Mouse (Mus musculus): ENCODE measurements around the gene Lpcat4.
A peak's percentile ranks its signal among the peaks of the same experiment; 100 is the strongest.

DNA sequence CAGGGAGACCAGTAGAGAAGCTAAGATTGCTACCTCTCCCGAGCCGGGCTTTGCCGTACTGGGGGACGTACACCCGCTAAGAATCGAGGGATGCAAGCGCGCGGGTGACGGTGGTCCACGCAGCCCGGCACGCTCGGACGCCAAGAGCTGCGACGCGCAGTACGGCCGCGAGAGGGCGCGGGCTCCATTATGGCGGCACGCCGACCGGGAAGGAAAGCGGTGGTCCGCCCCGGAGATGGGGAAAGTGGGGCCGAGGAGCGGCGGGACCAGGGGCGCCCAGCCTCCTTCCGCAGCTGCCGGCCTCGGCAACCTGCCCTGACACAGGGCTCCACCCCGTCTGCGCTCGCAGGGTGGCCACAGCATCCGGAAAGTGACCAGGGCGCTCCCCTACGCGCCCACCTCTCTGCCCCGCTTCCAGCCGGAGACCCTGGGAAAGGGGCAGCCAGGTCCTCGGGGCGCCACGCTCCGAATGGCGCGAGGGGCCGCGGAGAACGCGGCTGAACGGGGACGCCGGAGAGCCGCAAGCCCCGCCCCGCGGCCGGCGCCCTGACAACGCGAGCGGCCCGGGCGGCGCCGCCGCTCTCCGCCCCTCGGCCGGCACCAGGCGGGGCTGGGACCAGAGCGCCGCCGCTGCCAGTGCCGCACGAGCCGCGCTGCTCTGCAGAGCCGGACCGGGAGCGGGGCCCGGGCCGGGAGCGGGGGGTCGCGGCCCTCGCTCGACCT lies at the start of gene Lpcat4:
- TF ChIP-seq CTCF (IDR thresholded peaks at IDR 0.05) = peak; percentile 94
- no peak for TF ChIP-seq EP300 (IDR thresholded peaks at IDR 0.05)
